Mouse (Mus musculus) adrenal gland, adult 8-10 months (tissue): ENCODE measurements at regions not wholly inside any gene's neighbourhood (a gene's known extent, or its start where the extent isn't known, plus 50 kb on each side); places are given as distances from the start of the nearest gene placed in this dataset.
A peak's percentile ranks its signal among the peaks of the same experiment; 100 is the strongest.

Source experiments
- DNase-seq: peaks from one replicate; pipeline ENCODE4 v3.0.0; 2022

DNA sequence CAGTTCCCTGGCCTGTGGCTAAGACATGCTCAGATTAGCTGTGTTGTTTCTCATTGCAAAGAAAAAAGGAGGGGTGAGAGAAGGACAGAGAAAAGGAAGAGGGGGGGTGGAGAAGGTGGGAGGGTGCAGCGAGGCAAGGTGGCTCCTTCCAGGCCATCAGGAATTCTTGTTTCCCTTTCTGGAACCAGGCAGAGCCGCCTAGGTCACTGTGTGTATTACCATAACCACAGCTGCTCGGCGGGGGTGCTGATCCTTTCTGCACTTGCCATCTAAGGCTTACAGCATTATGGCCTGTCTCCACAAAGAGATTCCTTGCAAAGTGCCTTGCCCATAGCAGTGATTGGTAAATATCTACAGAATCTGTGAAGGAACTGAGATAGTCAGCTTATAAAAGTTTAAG, 493.1 kb upstream of the Cdh4 start:
- no peak for DNase-seq

DNA sequence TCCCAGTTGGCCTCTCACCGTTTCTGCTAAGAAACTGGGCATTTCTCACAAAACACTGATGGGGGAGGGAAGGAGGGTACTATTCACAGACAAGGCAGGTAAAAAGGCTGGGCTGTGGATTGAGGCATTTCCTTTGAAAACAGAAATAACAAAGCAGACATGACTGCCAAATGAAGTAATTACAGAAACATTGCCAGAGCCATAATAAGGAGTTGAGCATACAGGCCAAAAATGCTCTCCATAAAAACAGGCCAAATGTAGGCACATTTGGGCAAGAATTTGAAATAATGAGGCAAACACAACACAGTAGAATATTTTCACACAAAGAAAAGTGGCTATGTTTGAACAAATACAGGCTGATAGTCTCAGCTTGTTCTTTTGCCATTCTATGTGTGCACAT, 491.9 kb upstream of the Cdh4 start:
- no peak for DNase-seq

DNA sequence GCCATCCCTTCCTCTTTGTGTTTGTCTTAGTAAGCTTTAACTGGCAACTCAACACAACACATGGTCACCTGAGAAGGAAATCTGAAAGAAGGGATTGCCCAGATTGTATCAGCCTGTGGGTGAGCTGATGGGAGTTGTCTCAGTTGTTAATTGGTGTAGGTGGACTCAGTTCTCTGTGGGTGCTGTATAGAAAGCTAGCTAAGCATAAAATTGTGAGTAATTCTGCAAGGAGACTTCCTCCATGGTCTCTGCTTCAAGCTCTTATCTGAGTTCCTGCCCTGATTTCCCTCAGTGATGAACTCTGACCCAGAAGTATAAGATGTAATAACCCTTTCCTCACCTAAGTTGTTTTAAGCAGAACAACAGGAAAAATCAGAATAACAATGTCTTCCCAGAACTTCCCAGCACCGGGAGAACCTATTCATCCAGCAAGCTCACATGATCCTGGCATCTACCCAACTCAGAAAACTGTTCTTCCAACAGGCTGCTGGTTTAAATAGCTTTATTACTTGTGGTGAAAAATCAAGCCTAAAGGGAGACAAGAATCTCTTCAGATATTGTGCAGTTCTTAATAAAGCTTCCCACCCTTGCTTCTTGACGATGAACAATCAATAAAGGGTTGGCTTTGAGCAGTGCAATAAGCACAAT, 487.7 kb upstream of the Cdh4 start:
- no peak for DNase-seq

DNA sequence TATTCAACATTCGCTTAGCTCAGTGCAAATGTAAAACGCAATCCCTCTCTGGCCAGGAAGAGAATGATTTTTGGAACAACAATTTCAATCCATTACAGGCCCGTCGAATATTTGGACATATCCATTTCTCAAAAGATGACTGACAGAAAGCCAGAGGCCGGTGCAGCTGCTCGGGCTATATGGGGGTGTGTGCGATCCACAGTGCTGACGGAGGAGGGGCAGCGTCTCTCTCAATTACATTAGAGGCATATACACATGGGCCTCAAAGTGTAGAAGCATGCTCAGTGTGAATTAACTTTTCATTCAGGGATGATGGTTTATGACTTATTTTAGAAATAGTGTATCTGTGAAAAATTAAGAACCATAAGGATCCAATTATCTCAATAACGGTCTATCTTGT, 483.4 kb upstream of the Cdh4 start:
- no peak for DNase-seq

DNA sequence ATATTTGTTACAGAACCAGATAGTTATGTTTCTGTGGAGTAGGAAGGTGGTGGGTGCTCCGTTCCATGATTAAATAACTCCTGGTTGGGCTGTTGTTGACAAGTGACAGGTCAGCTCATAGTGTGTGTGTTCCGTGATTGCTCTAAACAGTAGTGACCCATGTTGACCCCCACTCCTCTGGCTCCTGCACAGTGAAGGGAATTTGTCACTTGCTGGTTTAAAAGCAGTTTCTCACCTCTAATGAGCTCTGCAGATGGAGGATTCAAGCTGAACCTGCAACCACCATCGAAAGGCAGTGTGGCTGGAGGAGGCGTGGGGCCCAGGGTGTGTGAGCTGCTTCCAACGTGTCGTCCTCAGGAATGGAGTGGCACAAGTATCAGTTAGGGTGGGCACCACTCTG, 482.6 kb upstream of the Cdh4 start:
- no peak for DNase-seq

DNA sequence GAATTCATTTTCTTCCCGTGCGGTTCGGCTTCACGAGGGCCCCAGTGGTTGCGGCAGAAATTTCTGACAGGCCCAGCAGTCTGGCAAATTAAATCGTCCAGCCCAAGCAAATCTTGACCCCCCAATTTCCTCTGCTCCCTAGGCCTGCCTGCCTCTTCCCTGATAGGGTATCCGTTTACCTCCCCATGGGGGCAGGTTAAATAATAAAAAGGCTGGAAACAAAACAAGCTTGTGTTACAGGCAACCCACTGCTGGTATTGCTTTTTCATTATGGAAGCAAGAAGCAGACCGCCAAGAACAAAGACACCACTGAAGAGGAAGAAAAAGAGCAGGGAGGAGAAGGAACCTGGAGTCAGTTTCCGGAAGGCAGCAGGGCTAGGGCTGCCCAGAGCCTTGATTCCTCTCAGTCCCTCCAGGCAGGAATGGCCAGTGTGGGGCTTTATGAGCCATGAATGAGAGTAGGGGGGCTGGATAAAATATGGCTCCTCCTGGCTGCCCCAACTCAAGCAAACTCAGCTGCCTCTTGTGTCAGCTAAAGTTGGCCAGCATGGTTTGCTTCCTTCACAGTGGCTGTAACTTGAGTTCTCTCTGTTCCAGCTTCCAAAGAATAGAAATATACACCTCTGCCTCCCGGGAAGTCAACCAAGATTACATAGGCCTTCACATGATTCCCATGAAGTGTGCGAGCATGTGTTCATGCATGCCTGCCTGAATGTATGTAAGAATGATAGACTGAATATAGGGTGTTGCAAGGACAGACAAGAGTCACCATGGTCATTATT, 474.5 kb upstream of the Cdh4 start:
- no peak for DNase-seq

DNA sequence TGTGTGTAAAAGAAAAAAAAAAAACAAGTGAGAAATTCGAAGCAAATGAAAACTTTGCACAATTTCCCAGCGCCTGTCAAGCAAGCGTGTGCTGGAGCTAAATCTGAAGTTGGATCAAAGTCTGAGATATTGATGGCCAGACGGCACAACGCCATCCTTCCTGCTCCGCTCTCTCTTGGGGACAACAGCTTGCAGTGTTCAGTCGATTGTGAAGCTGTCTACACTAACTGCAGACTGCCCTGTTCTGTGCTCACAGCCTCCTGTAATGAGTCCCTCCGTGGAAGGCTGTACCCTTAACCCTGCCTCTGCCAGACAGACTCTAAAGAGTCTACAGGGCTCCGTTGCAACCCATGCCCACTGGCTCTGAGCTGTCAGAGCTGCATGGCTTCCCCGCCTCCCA, 472.5 kb upstream of the Cdh4 start:
- no peak for DNase-seq

DNA sequence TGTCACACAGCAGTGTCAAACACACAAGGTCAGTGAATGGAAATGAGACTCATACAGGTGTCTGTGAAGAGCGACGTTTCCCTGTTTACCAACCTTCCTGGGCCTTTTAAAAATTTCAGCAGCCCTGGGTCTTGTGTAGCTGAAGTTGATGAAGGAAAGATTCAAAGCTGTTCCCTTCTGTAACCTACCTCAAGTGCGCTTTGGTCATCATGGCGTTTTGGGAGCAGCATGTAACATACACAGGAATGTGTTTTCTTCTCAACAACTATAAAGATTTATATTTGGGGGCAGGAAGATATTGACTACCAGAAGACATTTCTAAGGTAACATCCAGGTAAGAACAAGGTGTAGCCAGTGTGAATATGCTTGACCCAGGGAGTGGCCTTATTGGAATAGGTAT, 466.9 kb upstream of the Cdh4 start:
- DNase-seq: no peak

DNA sequence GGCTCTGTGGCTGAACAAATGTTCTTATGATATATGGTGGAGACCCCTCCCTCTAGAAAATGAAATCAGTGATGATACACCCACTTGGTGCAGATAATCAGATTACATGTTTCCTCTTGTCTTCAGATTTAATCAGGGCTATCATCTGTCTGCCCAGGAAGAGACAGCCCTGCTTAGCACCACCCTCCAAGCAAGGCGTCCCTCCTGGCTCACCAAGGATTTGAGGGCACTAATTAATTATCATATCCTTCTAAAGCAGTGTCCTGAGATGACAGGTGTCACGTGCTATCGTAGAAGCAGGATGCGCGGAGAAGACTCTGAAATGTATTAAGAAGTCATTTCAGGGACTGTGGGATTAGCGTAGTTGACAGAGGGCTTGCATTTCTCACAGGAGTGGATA, 466.2 kb upstream of the Cdh4 start:
- no peak for DNase-seq

DNA sequence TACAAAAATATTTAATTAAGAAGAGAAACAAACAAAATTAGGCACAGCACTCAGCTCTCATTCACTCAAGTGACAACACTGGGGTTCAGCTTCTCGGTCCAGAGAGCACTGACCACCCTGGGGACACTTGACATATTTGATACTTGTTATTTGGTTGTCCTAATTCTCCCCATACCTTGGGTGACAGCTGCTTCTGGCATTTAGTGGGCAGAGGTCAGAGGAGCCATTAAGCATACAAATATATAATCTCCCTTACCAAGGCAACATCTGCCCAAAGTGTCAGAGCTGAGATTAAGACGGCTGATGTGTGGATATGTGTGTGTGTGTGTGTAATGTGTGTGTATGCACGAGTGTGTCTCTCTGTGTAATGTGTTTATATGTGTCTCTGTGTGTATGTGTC, 465.7 kb upstream of the Cdh4 start:
- no peak for DNase-seq

DNA sequence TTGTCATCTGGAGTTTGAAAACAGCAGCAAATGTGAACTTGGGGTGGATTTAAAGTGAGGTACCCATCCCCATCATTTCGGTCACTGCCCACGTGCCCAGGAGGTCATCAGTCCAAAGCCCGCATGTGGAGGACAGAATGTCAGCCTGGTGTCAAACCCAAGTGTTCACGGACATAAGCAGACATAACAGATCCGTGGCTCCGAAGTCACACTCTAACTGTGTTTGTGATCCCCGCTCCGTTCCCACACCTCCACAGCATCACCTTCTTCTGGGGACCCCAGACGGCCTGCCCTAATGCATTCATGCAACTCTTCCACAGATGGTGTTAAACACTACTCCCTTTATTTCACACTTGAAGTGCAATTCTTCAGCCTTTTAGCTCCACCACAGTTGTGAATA, 462.8 kb upstream of the Cdh4 start:
- no peak for DNase-seq

DNA sequence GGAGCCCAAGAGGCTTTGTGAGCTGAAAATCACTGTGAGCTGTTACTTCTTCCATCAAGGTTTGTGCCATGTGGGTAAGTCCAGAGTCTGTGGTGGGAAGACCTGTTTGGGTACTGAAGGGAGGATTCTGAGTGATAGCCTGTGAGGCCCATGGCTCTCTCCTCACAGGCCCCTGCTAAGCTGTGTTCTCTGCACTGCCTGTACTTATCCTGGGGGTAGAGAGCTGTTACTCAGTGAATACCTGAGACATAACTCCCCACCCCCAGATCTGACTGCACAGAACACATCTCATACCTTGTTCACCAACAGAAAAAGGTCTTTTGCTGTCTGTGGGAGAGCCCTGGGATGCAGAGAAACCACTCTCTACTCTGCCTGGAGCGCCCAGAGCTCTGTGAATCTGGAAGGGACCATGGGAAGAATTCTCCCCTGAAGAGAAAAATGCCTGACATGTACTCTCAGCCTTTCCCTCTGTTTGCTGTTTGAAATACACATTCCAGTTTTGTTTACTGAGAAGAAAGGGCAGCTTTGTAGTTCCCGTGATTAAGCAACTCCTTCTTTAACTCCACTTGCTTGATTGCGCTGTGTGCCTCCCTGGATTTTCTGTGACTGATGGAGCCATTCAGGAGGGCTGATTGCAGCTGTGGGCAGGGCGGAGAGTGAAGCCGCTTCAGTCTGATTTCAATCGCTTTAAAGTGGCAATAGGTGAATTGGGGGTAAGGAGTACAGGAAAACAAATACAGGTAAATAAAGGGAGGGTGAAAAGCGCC, 460.3 kb upstream of the Cdh4 start:
- no peak for DNase-seq

DNA sequence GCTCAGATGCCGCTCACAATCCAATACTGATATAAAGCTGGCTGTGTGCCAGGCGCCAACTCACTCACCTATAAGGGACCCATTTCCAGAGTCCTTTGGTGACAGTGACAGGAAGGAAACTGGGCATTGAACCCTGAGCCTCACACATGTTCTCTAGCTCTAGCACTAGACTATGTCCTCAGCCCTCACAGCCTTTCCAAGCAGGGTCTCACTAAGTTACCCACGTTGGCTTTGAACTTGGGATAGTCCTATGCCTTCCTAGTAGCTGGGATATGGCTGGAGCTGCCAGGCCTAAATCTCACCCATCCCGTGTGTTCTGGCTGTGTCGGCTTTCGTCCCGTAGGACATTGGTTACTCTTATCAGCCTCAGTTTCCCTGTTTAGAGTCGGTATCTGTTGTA, 458.4 kb upstream of the Cdh4 start:
- no peak for DNase-seq

DNA sequence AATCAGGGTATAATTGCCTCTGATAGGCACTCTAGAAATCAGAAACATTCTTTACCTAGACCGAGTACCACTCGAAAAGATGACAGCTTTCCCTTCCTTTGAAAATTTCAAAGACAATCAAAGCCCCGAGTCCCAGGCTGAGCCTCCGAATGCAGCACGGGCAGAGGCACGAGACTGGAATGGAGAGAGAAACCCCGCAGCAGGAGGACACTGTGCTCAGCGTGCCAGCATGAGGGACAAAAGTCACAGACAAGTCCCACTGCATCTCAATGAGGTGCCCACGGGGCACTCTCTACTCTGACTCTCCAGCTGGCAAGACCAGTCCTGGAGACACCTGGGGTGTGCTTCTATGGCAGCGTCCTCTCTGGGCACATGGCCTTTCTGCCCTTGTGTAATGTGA, 454.3 kb upstream of the Cdh4 start:
- DNase-seq: no peak

DNA sequence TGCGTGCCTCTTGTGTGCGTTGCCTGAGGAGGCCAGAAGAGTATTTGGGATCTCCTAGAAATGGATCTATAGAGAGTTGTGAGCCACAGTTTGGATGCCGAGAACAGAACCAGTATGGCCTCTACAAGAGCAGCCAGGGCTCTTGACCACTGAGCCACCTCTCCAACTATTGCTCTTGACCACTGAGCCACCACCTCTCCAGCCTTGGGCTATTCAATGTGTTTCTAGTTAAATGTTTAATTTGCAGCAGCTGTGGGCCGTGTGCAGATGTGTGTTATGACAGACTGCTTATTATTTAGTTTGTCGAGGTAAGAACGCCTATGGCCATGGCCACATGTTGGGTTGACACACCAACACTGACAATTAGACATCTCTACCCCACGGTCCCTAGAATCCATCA, 452.9 kb upstream of the Cdh4 start:
- no peak for DNase-seq

DNA sequence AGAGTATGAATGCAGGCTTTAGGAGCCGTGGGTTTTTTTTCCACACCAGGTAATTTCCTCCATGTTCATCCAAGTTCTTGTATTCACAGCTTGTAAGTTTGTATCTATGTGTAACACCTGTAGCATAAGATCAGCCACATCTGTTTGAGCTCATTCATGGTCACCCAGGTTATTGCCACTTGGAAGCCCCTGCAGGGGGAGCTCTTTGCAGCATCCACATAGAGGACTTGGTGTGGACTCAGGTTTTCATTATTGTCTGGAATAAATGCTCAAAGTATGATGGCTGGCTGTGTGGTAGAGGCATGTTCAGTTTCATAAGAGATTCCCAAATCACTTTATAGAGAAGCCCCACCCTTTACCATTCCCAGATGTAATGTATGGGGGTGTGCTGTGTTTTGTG, 452.4 kb upstream of the Cdh4 start:
- DNase-seq: no peak

DNA sequence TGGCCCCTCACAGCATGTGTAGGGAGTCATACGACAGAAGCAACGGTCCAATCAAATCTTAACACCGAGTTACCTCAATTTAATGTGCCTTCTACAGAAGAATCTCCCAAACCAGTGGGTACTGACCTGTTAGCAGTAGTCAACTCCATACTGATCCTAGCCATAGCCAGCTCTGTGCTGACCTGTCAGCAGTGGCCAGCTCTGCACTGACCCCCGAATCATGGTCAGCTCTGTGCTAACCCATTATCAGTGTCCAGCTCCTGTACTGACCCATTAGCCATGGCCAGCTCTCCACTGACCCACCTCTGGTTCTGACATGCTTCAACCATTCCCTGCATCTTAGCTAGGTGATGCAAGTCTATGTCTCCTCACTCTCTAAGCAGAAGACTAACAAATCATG, 451.3 kb upstream of the Cdh4 start:
- DNase-seq: no peak

DNA sequence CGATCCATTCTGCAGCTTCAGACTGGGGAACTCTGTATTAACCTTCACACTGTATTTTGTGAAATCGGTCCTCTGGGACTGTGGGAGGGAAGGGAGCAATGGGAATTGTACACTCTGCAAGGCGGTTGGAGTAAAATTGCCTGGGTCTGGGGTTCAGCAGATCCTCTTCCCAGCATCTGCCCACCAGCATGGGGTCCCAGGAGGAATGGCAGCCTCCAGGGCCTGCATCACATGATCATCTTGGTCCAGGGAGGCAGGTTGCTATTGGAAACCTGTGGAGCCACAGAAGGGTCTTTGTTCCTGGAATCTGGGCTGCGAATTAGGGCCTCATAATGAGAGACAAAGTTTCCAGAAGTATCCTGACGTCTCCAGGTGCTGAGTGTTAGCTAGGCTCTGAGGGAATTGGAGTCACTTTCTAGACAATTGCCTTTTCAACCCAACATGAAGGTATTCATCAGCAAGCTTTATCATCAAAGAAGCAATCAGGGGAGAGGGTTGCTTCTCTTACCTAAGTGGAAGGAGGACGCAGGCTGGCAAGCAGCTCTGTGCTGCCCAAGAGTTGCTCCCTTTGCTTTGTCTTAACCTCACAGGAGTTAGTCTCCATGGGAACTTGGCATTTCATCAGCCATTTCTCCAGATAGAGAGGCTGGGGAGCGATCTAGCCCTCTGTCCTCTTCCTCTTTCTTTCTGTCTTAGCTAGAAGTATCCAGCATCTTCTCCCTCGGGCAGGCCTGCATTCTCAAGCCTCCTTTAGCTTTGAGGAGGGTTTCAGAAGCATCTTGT, 449.7 kb upstream of the Cdh4 start:
- DNase-seq: no peak

DNA sequence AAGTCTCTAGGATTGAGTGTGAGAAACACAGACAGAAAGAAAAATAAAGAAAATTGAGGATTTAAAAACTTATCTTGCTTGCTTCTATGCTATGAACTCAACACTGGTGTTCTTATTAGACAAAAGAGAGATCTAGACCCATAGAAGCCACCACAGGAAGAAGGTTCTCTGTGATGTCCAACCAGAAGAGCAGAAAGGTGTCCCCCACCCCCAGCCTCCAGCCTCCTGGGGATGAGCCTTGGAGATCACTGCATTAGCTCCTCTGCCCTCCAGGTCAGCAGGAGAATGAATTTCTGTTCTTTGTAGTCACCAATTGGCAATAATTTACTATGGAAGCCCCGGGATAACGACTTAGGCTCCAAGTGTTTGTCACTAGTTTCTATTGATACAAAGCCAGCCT, 444.3 kb upstream of the Cdh4 start:
- no peak for DNase-seq

DNA sequence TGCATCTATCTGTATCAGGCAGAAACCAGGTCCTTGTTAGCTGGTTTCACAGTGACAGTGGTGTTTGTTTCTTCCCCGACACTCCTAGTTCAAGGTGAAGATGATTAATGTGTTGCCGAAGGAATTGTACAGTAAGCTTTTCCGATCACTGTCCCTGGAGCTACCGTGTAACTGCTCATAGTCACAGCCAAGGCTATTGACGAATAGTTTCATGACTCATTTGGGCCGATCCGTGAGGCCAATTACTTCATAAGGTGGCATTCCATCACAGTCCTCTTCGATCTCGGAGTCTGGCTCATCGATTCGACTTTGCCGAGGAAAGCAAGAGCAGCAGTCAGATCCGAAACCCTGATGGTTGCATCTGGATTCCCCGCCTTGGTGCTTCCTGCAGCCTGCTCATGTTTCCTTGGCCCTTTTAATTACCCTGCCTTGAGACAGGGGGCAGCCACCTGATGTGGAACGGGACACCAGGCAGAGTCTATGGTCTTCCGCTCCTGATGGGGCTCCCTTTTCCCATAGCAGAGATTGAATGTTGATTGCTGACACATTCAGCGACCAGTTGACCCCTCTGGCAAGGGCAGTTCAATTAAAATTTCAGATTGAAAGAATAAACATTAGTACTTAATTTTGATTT, 441.7 kb upstream of the Cdh4 start:
- peak; percentile 17 for DNase-seq

DNA sequence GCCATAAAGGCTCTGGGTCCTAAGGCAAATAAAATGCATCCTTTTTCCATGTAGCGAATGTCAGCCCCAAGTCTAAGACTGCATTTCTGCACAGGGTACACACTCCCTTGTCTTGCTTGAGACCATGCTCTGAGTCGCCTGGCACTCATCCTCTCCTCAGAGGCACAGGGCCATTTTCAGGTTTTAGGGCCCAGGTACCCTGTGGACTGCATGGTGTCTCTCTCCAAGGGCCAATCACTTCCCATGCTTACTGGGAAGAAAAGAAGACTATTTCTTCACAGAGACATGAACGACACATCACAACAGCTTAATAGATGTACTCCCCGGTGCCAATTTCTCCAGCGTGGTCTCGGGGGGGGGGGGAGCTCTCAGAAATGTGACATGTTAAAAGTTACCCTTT, 434.5 kb upstream of the Cdh4 start:
- no peak for DNase-seq

DNA sequence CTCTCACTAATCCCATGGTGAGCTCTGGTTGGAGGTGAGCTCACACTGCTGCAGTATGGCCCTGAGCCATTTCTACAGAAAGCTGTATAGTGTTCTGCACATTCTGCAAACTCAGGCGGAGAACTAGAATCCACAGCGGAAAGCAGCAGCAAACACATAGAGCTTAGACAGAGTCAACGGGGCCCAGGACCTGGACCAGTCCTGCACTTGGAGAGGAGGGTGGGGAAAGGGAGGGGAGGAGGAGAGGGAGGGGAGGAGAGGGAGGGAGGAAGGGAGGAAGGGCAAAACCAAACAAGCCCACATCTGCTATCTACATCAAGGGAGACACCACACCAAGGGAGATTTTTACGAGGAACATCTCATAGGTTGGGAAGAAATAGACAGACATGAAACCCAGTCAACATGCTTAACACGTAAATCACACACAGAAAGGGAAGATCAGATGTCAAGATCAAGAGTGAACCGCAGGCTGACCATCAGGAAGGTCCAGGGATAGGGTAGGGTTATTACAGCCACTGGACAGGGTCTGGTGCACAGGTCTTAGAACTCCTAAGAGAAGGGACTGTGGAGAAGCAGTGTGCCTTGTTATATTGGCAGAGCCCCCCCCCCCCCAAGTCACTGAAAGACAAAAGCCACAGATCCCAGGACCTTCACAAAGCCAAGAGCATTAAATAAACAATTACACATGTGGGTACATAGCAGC, 428.2 kb upstream of the Cdh4 start:
- no peak for DNase-seq
